Mouse (Mus musculus): ENCODE results near the gene Abcg8.

- no peak for TF ChIP-seq POLR2A (IDR thresholded peaks at IDR 0.05; ENCODE audit: extremely low read depth, insufficient read depth, low read length)
- no peak for TF ChIP-seq CTCF (IDR thresholded peaks at IDR 0.05; ENCODE audit: low read depth, low read length)
These were observed 31.0 kb upstream of the Abcg8 start for GRCm38 (mm10) chr17:84645119-84645518.

All from liver, adult 2 months (tissue).